ENCODE assay signal across 11 mouse cellular contexts in the genomic region with DNA sequence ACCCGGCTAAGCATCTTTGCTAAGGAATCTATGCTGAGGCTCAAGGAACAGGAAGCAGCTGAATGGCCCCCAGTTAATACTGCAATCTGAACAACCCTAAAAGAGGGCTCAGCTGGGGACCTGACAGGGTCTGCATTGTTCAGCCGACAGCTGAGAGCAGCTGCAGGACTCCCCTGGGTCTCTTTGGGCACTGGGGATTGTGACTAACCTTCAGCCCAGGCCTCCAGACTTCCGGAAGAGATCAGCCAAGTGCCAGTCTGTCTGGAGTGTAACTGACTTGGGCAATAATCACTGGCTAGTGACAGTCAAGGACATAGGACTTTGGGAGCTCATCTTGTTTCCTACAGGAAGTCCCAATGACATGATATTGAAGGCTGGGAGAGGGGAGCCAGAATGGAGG.
DNase-seq lines count a peak whose midpoint lies in the region; ATAC-seq and TF ChIP-seq lines count a peak whose summit lies in the region.
"Had no signal": no experiment of that assay in that cellular context is flagged by ENCODE, and none has a peak within 500 bp of the region (broad histone marks: within the 10 kb centered on the region; RNA-seq: fewer than 3 reads in every experiment).

No protein-coding gene starts in this region.

- no peak overlapping the region for H3K4me3 ChIP-seq in forebrain, embryonic 11.5 days (ENCODE audit: low read depth, low read length)
- H3K4me3 ChIP-seq in forebrain, embryonic 16.5 days (replicated peaks; ENCODE audit: low read length) = no peak overlapping the region
- no peak overlapping the region for H3K4me3 ChIP-seq in midbrain, embryonic 11.5 days (ENCODE audit: low read depth, low read length)
- no peak overlapping the region for H3K4me3 ChIP-seq in midbrain, postnatal 0 days (ENCODE audit: low read depth, low read length)
- H3K4me3 ChIP-seq in heart, embryonic 12.5 days = no peak overlapping the region
- H3K4me3 ChIP-seq in myocyte = no peak overlapping the region
- H3K4me3 ChIP-seq: stomach, embryonic 15.5 days had no signal

- no peak for TF ChIP-seq POLR2A in myocyte (IDR thresholded peaks at IDR 0.05; ENCODE audit: insufficient read length, low read depth)

- peaks cover 6% of the 10 kb centered on the region; the same call in 1 of the 2 replicates for H3K27me3 ChIP-seq in forebrain, embryonic 11.5 days (ENCODE audit: control insufficient read depth, insufficient read depth, low read length)
- H3K27me3 ChIP-seq in forebrain, embryonic 16.5 days (replicated peaks; ENCODE audit: control insufficient read depth, insufficient read depth, low read length) = no peaks in the 10 kb centered on the region
- H3K27me3 ChIP-seq in midbrain, embryonic 11.5 days (ENCODE audit: control insufficient read depth, insufficient read depth, low read length) = peaks cover 16% of the 10 kb centered on the region
- no peaks in the 10 kb centered on the region for H3K27me3 ChIP-seq in midbrain, postnatal 0 days (ENCODE audit: insufficient read depth, low read length)
- no peaks in the 10 kb centered on the region for H3K27me3 ChIP-seq in heart, embryonic 12.5 days (replicated peaks)
- H3K27me3 ChIP-seq in myocyte (ENCODE audit: control insufficient read depth, insufficient read depth, insufficient read length) = no peaks in the 10 kb centered on the region
- H3K27me3 ChIP-seq: stomach, embryonic 15.5 days had no signal

- no peaks in the 10 kb centered on the region for H3K79me2 ChIP-seq in myocyte (ENCODE audit: control insufficient read depth, insufficient read depth)

- H3K4me2 ChIP-seq in forebrain, embryonic 11.5 days (ENCODE audit: low read depth, low read length, severe bottlenecking) = no peak overlapping the region
- no peak overlapping the region for H3K4me2 ChIP-seq in forebrain, embryonic 16.5 days (ENCODE audit: low read length)
- H3K4me2 ChIP-seq in midbrain, embryonic 11.5 days = no peak overlapping the region
- no peak overlapping the region for H3K4me2 ChIP-seq in midbrain, postnatal 0 days (ENCODE audit: low read depth, low read length, poor library complexity, severe bottlenecking)
- H3K4me2 ChIP-seq in heart, embryonic 12.5 days = no peak overlapping the region
- peak overlapping the region; percentile 76 for H3K4me2 ChIP-seq in myocyte (ENCODE audit: low read depth)
- H3K4me2 ChIP-seq: stomach, embryonic 15.5 days had no signal

- ATAC-seq in forebrain, embryonic 11.5 days (replicated peaks; ENCODE audit: low FRiP score) = no peak
- ATAC-seq in forebrain, embryonic 16.5 days = no peak
- ATAC-seq in midbrain, embryonic 11.5 days (ENCODE audit: low FRiP score) = peak; percentile 41; the same call in 1 of the 2 replicates
- no peak for ATAC-seq in midbrain, postnatal 0 days (ENCODE audit: low FRiP score)
- ATAC-seq in heart, embryonic 12.5 days (ENCODE audit: insufficient number of reproducible peaks, low FRiP score) = no peak
- no peak for ATAC-seq in frontal cortex, adult (ENCODE audit: low TSS enrichment)

- peak; percentile 44 for DNase-seq in forebrain, embryonic 11.5 days (ENCODE audit: low spot score)
- peak; percentile 87 for DNase-seq in midbrain, embryonic 11.5 days (ENCODE audit: low spot score, missing footprints)
- DNase-seq in midbrain, postnatal 0 days (ENCODE audit: low spot score) = no peak
- DNase-seq in ovary, adult 18-20 months (ENCODE audit: low spot score) = no peak
- DNase-seq: cerebellum, postnatal 25 days had no signal

- no peak overlapping the region for H3K27ac ChIP-seq in forebrain, embryonic 11.5 days (ENCODE audit: low read depth, low read length)
- H3K27ac ChIP-seq in forebrain, embryonic 16.5 days (ENCODE audit: low read length) = no peak overlapping the region
- H3K27ac ChIP-seq in midbrain, embryonic 11.5 days (ENCODE audit: low read depth, low read length) = no peak overlapping the region
- no peak overlapping the region for H3K27ac ChIP-seq in midbrain, postnatal 0 days (ENCODE audit: low read depth, low read length)
- peak overlapping the region; percentile 73; the same call in 1 of the 2 replicates for H3K27ac ChIP-seq in heart, embryonic 12.5 days (ENCODE audit: poor library complexity, severe bottlenecking)
- H3K27ac ChIP-seq: liver, embryonic 14.5 days had no signal

- H3K9me3 ChIP-seq in forebrain, embryonic 11.5 days (ENCODE audit: control insufficient read depth, low read length) = no peaks in the 10 kb centered on the region
- no peaks in the 10 kb centered on the region for H3K9me3 ChIP-seq in forebrain, embryonic 16.5 days (ENCODE audit: control insufficient read depth, low read length)
- H3K9me3 ChIP-seq in midbrain, embryonic 11.5 days (ENCODE audit: control insufficient read depth, low read length) = no peaks in the 10 kb centered on the region
- no peaks in the 10 kb centered on the region for H3K9me3 ChIP-seq in midbrain, postnatal 0 days (ENCODE audit: low read length)
- no peaks in the 10 kb centered on the region for H3K9me3 ChIP-seq in heart, embryonic 12.5 days (replicated peaks)
- H3K9me3 ChIP-seq: stomach, embryonic 15.5 days had no signal

- no peak overlapping the region for H3K9ac ChIP-seq in forebrain, embryonic 11.5 days (ENCODE audit: low read length)
- H3K9ac ChIP-seq in forebrain, embryonic 16.5 days (replicated peaks; ENCODE audit: low read depth, low read length) = no peak overlapping the region
- no peak overlapping the region for H3K9ac ChIP-seq in midbrain, embryonic 11.5 days (ENCODE audit: low read length)
- no peak overlapping the region for H3K9ac ChIP-seq in midbrain, postnatal 0 days (replicated peaks; ENCODE audit: low read length, poor library complexity, severe bottlenecking)
- no peak overlapping the region for H3K9ac ChIP-seq in heart, embryonic 12.5 days
- H3K9ac ChIP-seq: liver, embryonic 14.5 days; stomach, embryonic 15.5 days had no signal

- H3K4me1 ChIP-seq in forebrain, embryonic 11.5 days (replicated peaks; ENCODE audit: control insufficient read depth, insufficient read depth, low read length) = peaks cover 12% of the 10 kb centered on the region
- peaks cover 24% of the 10 kb centered on the region for H3K4me1 ChIP-seq in forebrain, embryonic 16.5 days (replicated peaks; ENCODE audit: control insufficient read depth, insufficient read depth, low read length)
- H3K4me1 ChIP-seq in midbrain, embryonic 11.5 days (ENCODE audit: control insufficient read depth, insufficient read depth, low read length) = peaks cover 13% of the 10 kb centered on the region
- no peaks in the 10 kb centered on the region for H3K4me1 ChIP-seq in midbrain, postnatal 0 days (ENCODE audit: insufficient read depth, low read length)
- H3K4me1 ChIP-seq in heart, embryonic 12.5 days (replicated peaks) = peaks cover 86% of the 10 kb centered on the region

- no peak overlapping the region for H3ac ChIP-seq in myocyte (ENCODE audit: control insufficient read depth, insufficient read length)

- H3K36me3 ChIP-seq in forebrain, embryonic 11.5 days (ENCODE audit: control insufficient read depth, insufficient read depth, low read length) = no peaks in the 10 kb centered on the region
- H3K36me3 ChIP-seq in forebrain, embryonic 16.5 days (ENCODE audit: control insufficient read depth, insufficient read depth) = no peaks in the 10 kb centered on the region
- no peaks in the 10 kb centered on the region for H3K36me3 ChIP-seq in midbrain, embryonic 11.5 days (ENCODE audit: control insufficient read depth, insufficient read depth, low read length)
- H3K36me3 ChIP-seq in midbrain, postnatal 0 days (ENCODE audit: insufficient read depth, low read length) = no peaks in the 10 kb centered on the region
- H3K36me3 ChIP-seq in heart, embryonic 12.5 days = no peaks in the 10 kb centered on the region
- H3K36me3 ChIP-seq in myocyte (ENCODE audit: control insufficient read depth, insufficient read depth) = no peaks in the 10 kb centered on the region
- H3K36me3 ChIP-seq: stomach, embryonic 15.5 days had no signal

- no peak for TF ChIP-seq CTCF in midbrain, postnatal 0 days (IDR thresholded peaks at IDR 0.05)

- WGBS in forebrain, embryonic 11.5 days = 24% methylated on average over 3 of the region's 3 CpGs
- 23% methylated on average over 3 of the region's 3 CpGs for WGBS in forebrain, embryonic 16.5 days
- 26% methylated on average over 3 of the region's 3 CpGs for WGBS in midbrain, embryonic 11.5 days
- whole genome bisulfite sequencing in midbrain, postnatal 0 days = 21% methylated on average over 3 of the region's 3 CpGs
- WGBS in heart, embryonic 12.5 days = 35% methylated on average over 3 of the region's 3 CpGs

TF ChIP-seq in myocyte, 11 proteins besides CTCF, POLR2A, EP300 and RAD21:
- TF ChIP-seq E2F4 (IDR thresholded peaks at IDR 0.05; ENCODE audit: insufficient read depth) = no peak
- no peak for TF ChIP-seq POLR2AphosphoS2 (IDR thresholded peaks at IDR 0.05; ENCODE audit: insufficient read length, low read depth)
- TF ChIP-seq REST (IDR thresholded peaks at IDR 0.05; ENCODE audit: insufficient read depth, insufficient read length) = no peak
- no peak for TF ChIP-seq SRF (IDR thresholded peaks at IDR 0.05; ENCODE audit: control insufficient read depth, insufficient read length, low read depth)
- TF ChIP-seq TCF3 (IDR thresholded peaks at IDR 0.05; ENCODE audit: insufficient read length, low read depth) = peak; percentile 87
- TF ChIP-seq MYOG (IDR thresholded peaks at IDR 0.05; ENCODE audit: control insufficient read depth in 1 of 3, insufficient read depth in 1 of 3, insufficient read length in 2 of 3, low read depth in 2 of 3) = peak in 2 of 3 experiments; percentile 83 to 96
- no peak for TF ChIP-seq MAX (IDR thresholded peaks at IDR 0.05; ENCODE audit: low read depth)
- TF ChIP-seq CEBPB (IDR thresholded peaks at IDR 0.05; ENCODE audit: insufficient read depth, poor library complexity, severe bottlenecking) = peak; percentile 47; the same call in 1 of the 2 replicates
- no peak for TF ChIP-seq USF1 (IDR thresholded peaks at IDR 0.05; ENCODE audit: low read depth)
- TF ChIP-seq TCF12 (IDR thresholded peaks at IDR 0.05; ENCODE audit: insufficient read depth, poor library complexity, severe bottlenecking) = peak; percentile 97
- peak; percentile 86 to 98 (median 98) for TF ChIP-seq MYOD1 (IDR thresholded peaks at IDR 0.05; ENCODE audit: control insufficient read depth in 1 of 3, insufficient read length in 2 of 3, low read depth in 2 of 3)

Comparison
In these comparisons a context has a peak if more than half of its experiments do, and no peak if none do; other contexts are left out.
1. DNase-seq: peak in forebrain, embryonic 11.5 days (single experiment) and midbrain, embryonic 11.5 days (single experiment); none in midbrain, postnatal 0 days (single experiment) and ovary, adult 18-20 months (single experiment).